Mouse (Mus musculus) limb, embryonic 12.5 days (tissue): Measurements from ENCODE around the gene Olfr381. TPM values are rescaled to one million over a fixed set of nuclear protein-coding genes. Genes with fewer than 3 reads are reported as not detected.
"Not testable (repeated sequence)": the region's sequence is repeated elsewhere in the genome, so short reads cannot be mapped to it uniquely, and the experiment has no call there.

ENCODE experiments used
- ATAC-seq: fragments of 200-750 bp; cut with Nextera tagmentation; 2 replicates; pipeline ENCODE4 v1.8.0; 2017; ENCODE audit warnings: low read depth, moderate TSS enrichment; ENCODE audit not compliant: insufficient number of reproducible peaks, insufficient read depth, low FRiP score, low TSS enrichment
- H3K27ac ChIP-seq: fragments of 300-500 bp; sonication (generic); 2 replicates; pipeline ENCODE4 v1.5.1; 2016; ENCODE audit warnings: mild to moderate bottlenecking, moderate library complexity
- H3K27me3 ChIP-seq: fragments of 300-500 bp; sonication (generic); 2 replicates; pipeline ENCODE4 v1.6.1; 2016; ENCODE audit warnings: mild to moderate bottlenecking, moderate library complexity
- H3K36me3 ChIP-seq: fragments of 300-500 bp; sonication (generic); 2 replicates; pipeline ENCODE4 v1.6.1; 2016; ENCODE audit warnings: mild to moderate bottlenecking, moderate library complexity
- H3K4me1 ChIP-seq: fragments of 300-500 bp; sonication (generic); replicated peaks from 2 replicates; pipeline ENCODE4 v1.6.1; 2016
- H3K4me2 ChIP-seq: fragments of 300-500 bp; sonication (generic); 2 replicates; pipeline ENCODE4 v1.6.1; 2016; ENCODE audit warnings: mild to moderate bottlenecking, moderate library complexity
- H3K4me3 ChIP-seq: fragments of 300-500 bp; sonication (generic); replicated peaks from 2 replicates; pipeline ENCODE4 v1.5.1; 2016; ENCODE audit warnings: mild to moderate bottlenecking
- H3K9ac ChIP-seq: fragments of 300-500 bp; sonication (generic); replicated peaks from 2 replicates; pipeline ENCODE4 v1.6.1; 2016; ENCODE audit warnings: mild to moderate bottlenecking, moderate library complexity
- H3K9me3 ChIP-seq: fragments of 300-500 bp; sonication (generic); 2 replicates; pipeline ENCODE4 v1.6.1; 2016; ENCODE audit warnings: mild to moderate bottlenecking, moderate library complexity
- WGBS: fragments of 180-500 bp; shearing (Covaris S2); methylation state at CpG from one replicate; pipeline ENCODE4 v1.1.7; 2016; 5-methylcytosine and 5-hydroxymethylcytosine counted together
- polyA plus RNA-seq: library from polyadenylated mRNA; unstranded; fragments of >200 nt; fragmentation: Nextera tagmentation; extraction: Ambion mirVana; gene quantifications from 2 replicates; pipeline ENCODE4 v1.2.1, GENCODE M21; 2016

Olfr381 gene
- polyA plus RNA-seq, result not detected in 2 replicates

DNA sequence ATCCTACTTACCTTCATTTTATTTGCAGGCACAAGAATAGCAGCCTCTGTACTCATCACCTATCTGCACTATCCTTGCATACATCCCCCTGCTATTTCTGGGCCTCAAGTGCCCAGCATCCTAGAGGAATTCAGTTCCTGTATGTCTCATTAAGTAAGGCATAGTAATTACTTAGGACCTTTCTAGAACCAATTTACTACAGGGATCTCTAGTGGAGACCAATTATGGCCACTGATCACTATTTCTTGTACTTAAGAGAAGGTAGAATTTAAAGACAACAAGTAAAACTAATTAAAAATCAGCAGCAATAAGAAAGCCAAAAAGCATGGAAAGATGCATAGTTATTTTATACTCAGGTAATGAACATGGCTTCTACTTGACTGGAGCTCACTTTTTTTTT lies at the start of gene Olfr381:
TSS of gene Olfr381 (minus strand) at position 101 of the 400 bp plus-strand sequence.
- Histone ChIP-seq H3K36me3 (no peaks in the 10 kb centered on the region), H3K4me3 (no peak within 1 kb of the TSS), H3K27ac (no peak within 1 kb of the TSS), H3K4me1 (no peaks in the 10 kb centered on the region), H3K9me3 (peaks cover 4% of the 10 kb centered on the region; the same call in 1 of the 2 replicates), H3K4me2 (no peak within 1 kb of the TSS), H3K9ac (no peak within 1 kb of the TSS), H3K27me3 (no peaks in the 10 kb centered on the region)
- ATAC-seq, result no peak

DNA sequence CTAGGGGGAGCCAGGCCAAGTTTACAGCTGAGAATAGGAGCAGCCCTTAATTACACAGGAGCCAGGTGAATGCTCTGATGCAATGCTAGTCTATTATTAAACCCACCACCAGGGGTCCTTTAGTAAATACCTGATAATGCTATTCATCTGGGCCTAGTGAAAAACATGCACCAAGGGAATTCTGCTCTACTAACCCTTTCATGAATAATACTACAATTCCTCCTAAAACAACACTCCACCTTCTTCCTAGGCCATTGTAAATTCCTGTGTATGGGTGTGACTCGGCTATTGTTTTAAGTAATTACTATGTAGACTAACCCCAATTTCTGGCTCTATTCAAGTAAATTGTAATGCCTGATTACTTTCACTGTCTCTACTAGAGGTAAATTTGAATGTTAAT lies 37.6 kb upstream of the Olfr381 start:
- ATAC-seq, H3K27ac ChIP-seq, H3K36me3 ChIP-seq, H3K9ac ChIP-seq, H3K4me2 ChIP-seq, H3K4me3 ChIP-seq, H3K4me1 ChIP-seq, H3K27me3 ChIP-seq: not testable (repeated sequence)
- peaks cover 20% of the 10 kb centered on the region; the same call in 1 of the 2 replicates for H3K9me3 ChIP-seq
- 64% methylated on average over 1 of the region's 1 CpGs for WGBS

- no peak within 1 kb of the TSS for H3K4me3 ChIP-seq
- ATAC-seq, result no peak
- H3K27me3 ChIP-seq, result no peaks in the 10 kb centered on the region
- no peak within 1 kb of the TSS for H3K4me2 ChIP-seq
- H3K9me3 ChIP-seq, result peaks cover 25% of the 10 kb centered on the region
- H3K4me1 ChIP-seq, result no peaks in the 10 kb centered on the region
- H3K9ac ChIP-seq, result no peak within 1 kb of the TSS
- H3K27ac ChIP-seq, result no peak within 1 kb of the TSS
- H3K36me3 ChIP-seq, result no peaks in the 10 kb centered on the region
Observed at GRCm38 (mm10) chr11:73517097-73517496, 25.7 kb upstream of the Olfr381 start, which contains the start of gene Olfr382. Gene Olfr382, minus strand, starts transcription at chr11:73517197.

DNA sequence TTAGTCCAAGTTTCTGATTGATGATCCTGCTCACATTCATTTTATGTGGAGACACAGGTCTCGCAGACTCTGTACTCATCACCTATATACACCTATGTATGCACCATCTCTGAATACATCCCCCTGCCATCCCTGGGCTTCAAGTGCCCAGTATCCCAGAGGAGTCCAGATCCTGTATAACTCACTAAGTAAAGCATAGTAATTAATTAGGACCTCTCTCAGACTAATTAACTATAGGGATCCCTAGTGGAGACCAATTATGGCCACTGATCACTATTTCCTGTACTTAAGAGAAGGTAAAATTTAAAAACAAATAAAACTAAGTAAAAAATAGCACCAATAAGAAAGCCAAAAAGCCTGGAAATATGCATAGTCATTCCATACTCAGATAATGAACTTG lies 34.0 kb downstream of the Olfr381 start, which contains the start of gene Olfr380:
TSS of gene Olfr380 (minus strand) at position 101 of the 400 bp plus-strand sequence.
- H3K9me3 ChIP-seq, result peaks cover 5% of the 10 kb centered on the region
- ATAC-seq, result no peak
- H3K27ac ChIP-seq, result no peak within 1 kb of the TSS
- H3K36me3 ChIP-seq, result no peaks in the 10 kb centered on the region
- no peak within 1 kb of the TSS for H3K4me3 ChIP-seq
- no peaks in the 10 kb centered on the region for H3K27me3 ChIP-seq
- H3K4me1 ChIP-seq, result no peaks in the 10 kb centered on the region
- no peak within 1 kb of the TSS for H3K4me2 ChIP-seq
- WGBS, result 75% methylated on average over 1 of the region's 1 CpGs
- no peak within 1 kb of the TSS for H3K9ac ChIP-seq

Other genes with a start within 250 kb of the Olfr381 start
- 0.05 and 0.11 TPM in 2 replicates for gene Trpv3, start 224.2 kb downstream of the Olfr381 start, polyA plus RNA-seq
- 0.44 and 0.53 TPM in 2 replicates for gene Aspa, start 162.0 kb downstream of the Olfr381 start, polyA plus RNA-seq
- not detected in 2 replicates for gene Gm49340, start 161.9 kb downstream of the Olfr381 start, polyA plus RNA-seq
- gene Spata22, start 161.9 kb downstream of the Olfr381 start, polyA plus RNA-seq, result not detected in 2 replicates
- not detected in 2 replicates for gene Olfr20, start 140.8 kb downstream of the Olfr381 start, polyA plus RNA-seq
- not detected in 2 replicates for gene Olfr376, start 120.4 kb downstream of the Olfr381 start, polyA plus RNA-seq
- gene Olfr1, start 92.0 kb downstream of the Olfr381 start, polyA plus RNA-seq, result not detected in 2 replicates
- not detected in 2 replicates for gene Olfr378, start 63.1 kb downstream of the Olfr381 start, polyA plus RNA-seq
- not detected in 2 replicates for gene Olfr380, start 34.1 kb downstream of the Olfr381 start, polyA plus RNA-seq
- gene Olfr382, start 25.6 kb upstream of the Olfr381 start, polyA plus RNA-seq, result not detected in 2 replicates
- gene Olfr385, start 101.4 kb upstream of the Olfr381 start, polyA plus RNA-seq, result not detected in 2 replicates
- not detected in 2 replicates for gene Olfr384, start 107.0 kb upstream of the Olfr381 start, polyA plus RNA-seq
- gene Zfp735, start 197.2 kb upstream of the Olfr381 start, polyA plus RNA-seq, result not detected in 2 replicates